Mouse (Mus musculus): ENCODE measurements around the gene Limd2. TPM values are rescaled to one million over a fixed set of nuclear protein-coding genes. Genes with fewer than 3 reads are reported as not detected.
"Not testable (repeated sequence)": the region's sequence is repeated elsewhere in the genome, so short reads cannot be mapped to it uniquely, and the experiment has no call there.

The Limd2 gene
- total RNA-seq, 2 experiments from 2014 or later: 98.5 to 104 TPM

DNA sequence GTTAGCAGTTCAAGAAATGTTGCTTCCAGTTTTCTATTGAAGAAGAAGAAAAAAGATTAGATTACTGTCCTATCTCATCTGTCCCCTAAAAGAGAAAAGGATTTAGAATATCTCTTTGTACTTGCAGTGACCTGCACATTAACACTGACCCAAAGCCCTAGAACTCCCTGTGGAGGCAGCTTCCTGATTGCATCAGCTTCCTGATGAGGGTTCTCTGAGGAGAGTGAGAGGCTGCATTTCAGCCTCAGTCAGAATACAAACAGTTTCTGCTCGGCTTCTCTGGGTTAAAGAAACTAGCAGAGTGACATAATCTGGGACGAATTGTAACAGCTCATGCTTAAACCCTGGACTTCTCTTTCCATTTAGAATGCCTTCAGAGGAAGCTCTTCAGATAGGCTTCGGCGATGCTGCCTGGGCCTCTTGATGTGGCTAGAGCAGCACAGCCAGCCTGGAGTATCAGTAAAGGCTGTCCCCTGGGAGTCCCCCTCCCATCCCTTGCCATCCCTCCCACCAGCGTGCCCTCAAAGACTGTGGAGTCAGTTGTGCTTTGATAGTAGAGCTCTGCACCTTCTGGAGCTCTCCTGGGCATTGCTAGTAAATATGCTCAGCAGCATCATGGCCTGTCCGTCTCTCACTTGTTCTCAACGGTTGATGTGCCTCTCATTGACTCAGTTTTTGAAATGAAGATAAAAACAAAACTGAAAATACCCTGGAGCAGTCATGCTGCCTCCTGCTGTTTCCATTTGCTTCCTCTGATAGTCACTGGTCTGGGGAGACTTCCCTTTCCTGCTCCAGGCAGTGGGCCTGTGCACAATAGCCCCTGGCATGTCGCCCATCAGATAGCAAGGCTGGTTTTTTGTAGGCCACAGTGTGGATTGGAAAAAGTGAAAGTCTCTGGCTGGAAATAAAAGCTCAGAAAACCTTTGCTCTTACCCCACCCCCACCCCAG lies 25.8 kb downstream of the Limd2 start:
- DNase-seq (ENCODE audit: low spot score in 2 of 2): no peak

DNA sequence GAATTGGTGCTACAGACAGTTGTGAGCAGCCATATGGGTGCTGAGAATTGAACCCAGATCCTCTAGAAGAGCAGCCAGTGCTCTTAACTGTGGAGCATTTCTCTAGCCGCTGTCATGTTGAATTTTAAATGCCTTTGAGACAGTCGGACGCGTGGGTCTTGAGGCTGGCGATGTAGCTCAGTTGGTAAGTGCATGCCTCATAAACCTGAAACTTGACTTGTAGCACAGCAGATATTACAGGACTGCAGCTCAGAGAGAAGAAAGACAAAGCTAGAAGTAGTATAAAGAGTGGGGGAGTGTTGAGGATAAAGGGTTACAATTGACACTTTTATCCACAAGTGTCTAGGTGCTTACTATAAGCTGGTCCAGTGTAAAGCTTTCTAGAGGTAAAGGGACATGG lies 28.1 kb downstream of the Limd2 start:
- intact Hi-C loops (cut with DNase I): no loop called here
- DNase-seq (ENCODE audit: low spot score in 2 of 2): no peak

More for the DNA sequence above, 25.8 kb downstream of the Limd2 start:
- intact Hi-C loops (cut with DNase I): no loop called here

DNA sequence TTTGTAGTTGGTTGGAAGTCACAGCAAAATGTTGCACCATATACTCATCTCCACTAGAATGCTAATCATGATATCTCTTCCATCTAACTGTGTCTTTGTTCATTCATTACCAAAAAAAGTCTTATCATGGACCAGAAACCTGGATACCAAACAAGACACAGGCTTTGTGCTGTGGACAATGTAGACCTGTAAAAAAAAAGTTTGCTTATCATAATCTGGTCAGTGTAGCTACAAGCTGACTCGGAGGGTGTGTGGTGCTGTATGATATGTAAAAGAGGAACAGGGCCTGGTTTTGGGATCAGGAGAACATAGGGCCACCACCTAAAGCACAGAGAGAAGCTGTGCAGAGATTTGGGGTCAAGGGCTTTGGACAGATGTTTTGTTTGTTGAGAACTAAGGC lies 31.2 kb downstream of the Limd2 start:
- no peak for DNase-seq (ENCODE audit: low spot score in 2 of 2)
- intact Hi-C loops (cut with DNase I): no loop called here

DNA sequence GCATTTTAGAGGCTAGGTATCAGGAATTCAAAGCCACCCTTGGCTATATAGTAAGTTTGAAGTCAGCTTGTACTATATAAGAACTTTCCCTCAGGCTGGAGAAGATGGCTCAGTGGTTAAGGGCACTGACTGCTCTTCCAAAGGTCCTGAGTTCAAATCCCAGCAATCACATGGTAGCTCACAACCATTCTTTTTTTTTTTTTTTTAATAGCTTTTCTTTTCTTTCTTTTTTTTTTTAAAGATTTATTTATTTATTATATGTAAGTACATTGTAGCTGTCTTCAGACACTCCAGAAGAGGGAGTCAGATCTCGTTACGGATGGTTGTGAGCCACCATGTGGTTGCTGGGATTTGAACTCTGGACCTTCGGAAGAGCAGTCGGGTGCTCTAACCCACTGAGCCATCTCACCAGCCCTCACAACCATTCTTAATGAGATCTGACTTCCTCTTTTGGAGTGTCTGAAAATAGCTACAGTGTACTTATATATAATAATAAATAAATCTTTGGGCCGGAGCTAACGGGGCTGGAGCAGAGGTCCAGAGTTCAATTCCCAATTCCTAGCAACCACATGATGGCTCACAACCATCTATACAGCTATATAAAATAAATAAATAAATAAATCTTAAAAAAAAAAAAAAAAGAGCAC lies 33.8 kb downstream of the Limd2 start:
- intact Hi-C loops (cut with DNase I); DNase-seq (ENCODE audit: low spot score in 2 of 2): not testable (repeated sequence)

DNA sequence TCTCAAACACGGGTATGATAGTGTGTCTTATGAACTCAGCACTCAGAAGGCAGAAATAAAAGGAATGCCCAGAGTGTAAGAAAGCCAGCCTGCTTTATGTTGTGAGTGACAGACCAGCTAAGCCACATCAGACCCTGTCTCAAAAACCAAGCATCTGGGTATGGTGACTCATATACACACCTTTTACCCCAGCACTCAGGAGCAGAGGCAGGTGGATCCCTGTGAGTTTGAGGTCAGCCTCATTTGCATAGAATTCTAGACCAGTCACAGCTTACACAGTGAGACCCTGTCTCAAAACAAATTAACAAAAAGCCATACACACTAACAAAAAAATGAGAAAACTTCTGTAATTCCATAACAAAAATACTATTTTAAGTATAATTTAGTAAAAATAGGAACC lies 34.8 kb downstream of the Limd2 start:
- intact Hi-C loops (cut with DNase I): no loop called here
- no peak for DNase-seq (ENCODE audit: low spot score in 2 of 2)

DNA sequence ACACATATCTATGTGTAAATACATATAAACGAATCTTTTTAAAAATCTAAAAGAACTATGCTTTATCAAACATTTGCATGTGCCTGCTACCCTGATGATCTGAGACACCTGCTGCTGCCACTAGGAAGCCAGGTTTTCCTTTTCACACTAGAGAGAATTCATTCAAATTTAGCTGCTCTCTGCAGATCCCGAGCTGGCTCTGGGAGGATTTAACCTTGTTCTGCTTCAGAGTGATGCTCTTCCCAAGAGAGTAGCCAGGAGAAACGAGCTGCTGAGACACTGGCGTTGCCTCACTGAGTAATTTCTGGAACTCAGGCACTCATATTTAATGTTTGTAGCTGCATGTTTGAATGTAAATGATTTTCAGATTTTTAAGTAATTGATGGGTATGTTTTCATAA lies 35.9 kb downstream of the Limd2 start:
- no peak for DNase-seq (ENCODE audit: low spot score in 2 of 2)

DNA sequence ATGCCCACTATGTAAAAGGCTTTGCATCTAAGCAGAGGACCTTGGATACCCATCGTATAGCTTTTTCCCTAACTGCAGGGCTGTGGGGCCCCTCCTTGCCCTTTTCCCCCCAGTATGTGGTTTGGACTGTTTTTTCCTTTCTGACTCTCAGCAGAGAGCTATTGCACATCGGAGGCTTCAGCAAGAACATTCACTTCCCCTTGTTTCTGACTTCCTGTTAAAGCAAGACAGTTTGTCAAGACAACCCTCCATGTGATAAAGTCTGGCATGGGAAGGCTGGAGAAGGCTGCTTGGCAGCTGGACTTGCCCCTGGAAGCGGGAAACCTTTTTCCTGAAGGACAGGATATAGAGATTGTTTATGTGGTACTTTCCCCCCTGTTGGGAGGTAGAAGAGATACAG lies 37.9 kb downstream of the Limd2 start:
- no peak for DNase-seq (ENCODE audit: low spot score in 2 of 2)
- intact Hi-C loops (cut with DNase I): no loop called here

More for the DNA sequence above, 35.9 kb downstream of the Limd2 start:
- intact Hi-C loops (cut with DNase I): no loop called here

DNA sequence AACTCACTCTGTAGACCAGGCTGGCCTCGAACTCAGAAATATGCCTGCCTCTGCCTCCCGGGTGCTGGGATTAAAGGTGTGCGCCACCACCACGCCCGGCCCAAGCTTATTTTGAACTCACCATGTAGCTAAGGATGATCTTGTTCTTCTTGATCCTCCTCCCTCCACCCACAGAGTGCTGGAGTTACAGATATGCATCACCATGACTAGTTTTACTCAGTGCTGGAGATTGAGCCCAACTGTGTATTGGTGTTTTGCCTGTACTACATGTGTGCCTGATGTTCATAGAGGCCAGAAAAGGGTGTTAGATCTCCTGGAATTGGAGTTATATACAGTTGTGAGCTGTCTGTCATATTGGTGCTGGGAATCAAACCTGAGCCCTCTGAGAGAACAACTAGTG lies 38.4 kb downstream of the Limd2 start:
- no peak for DNase-seq (ENCODE audit: low spot score in 2 of 2)
- intact Hi-C loops (cut with DNase I): no loop called here

DNA sequence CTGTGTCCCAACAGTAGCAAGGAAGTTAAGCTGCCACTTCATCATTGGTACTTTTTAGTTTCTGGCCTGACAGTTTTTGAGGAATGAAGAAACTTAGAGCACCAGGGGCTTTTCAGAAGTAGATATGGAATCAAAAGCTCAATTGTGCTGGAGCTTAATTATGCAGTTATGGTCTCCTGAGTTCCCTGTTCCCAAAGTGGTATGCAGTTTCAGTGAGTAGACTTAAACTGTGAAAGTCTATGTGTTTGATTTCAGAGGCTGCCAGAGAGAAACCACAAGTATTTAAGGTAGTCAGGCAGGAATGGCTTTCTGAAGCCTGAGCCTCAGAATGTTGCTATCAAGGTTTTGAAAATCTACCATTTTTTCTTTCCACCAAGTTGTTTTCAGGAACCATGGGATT lies 49.0 kb downstream of the Limd2 start:
- no peak for DNase-seq (ENCODE audit: low spot score in 2 of 2)
- intact Hi-C loops (cut with DNase I): no loop called here

Other genes with a start within 250 kb of the Limd2 start
- gene Cyb561, start 207.5 kb downstream of the Limd2 start, total RNA-seq (2021): 10 to 100 TPM; 81.8 to 88.9 TPM
- gene Ace, start 192.9 kb downstream of the Limd2 start, total RNA-seq (2021): 10 to 100 TPM in 1 of 2 experiments, 1 to 10 TPM in 1; 9.2 to 11.5 TPM
- gene Ace3, start 166.2 kb downstream of the Limd2 start, total RNA-seq (2021): not detected
- 1 to 10 TPM; 2.1 to 2.2 TPM for gene Kcnh6, start 152.7 kb downstream of the Limd2 start, total RNA-seq (2021)
- 100 to 1,000 TPM; 144 to 147 TPM for gene Dcaf7, start 124.0 kb downstream of the Limd2 start, total RNA-seq (2021)
- gene Taco1, start 94.8 kb downstream of the Limd2 start, total RNA-seq (2021): 10 to 100 TPM; 17.2 to 20.3 TPM
- 10 to 100 TPM; 26.9 to 28.4 TPM for gene Map3k3, start 76.2 kb downstream of the Limd2 start, total RNA-seq (2021)
- gene Gm10840, start within 50 bp of the Limd2 start, total RNA-seq (2021): not detected
- gene Strada, start 41.3 kb upstream of the Limd2 start, total RNA-seq (2021): 10 to 100 TPM; 26.6 to 31.2 TPM
- gene Ccdc47, start 55.5 kb upstream of the Limd2 start, total RNA-seq (2021): 10 to 100 TPM; 79.5 to 86.6 TPM
- 10 to 100 TPM; 63.0 to 68.0 TPM for gene Ddx42, start 56.1 kb upstream of the Limd2 start, total RNA-seq (2021)
- 10 to 100 TPM; 26.0 to 29.8 TPM for gene Ftsj3, start 95.2 kb upstream of the Limd2 start, total RNA-seq (2021)
- gene Psmc5, start 95.3 kb upstream of the Limd2 start, total RNA-seq (2021): 100 to 1,000 TPM; 183 to 198 TPM
- 10 to 100 TPM; 17.2 to 20.6 TPM for gene Smarcd2, start 112.1 kb upstream of the Limd2 start, total RNA-seq (2021)
- gene Tcam1, start 115.8 kb upstream of the Limd2 start, total RNA-seq (2021): under 1 TPM; 0.15 to 0.25 TPM
- gene Gh, start 141.0 kb upstream of the Limd2 start, total RNA-seq (2021): not detected
- under 1 TPM; 0.27 to 0.34 TPM for gene Cd79b, start 153.9 kb upstream of the Limd2 start, total RNA-seq (2021)
- not detected for gene Scn4a, start 192.4 kb upstream of the Limd2 start, total RNA-seq (2021)
- gene Prr29, start 204.6 kb upstream of the Limd2 start, total RNA-seq (2021): not detected
- gene Icam2, start 227.2 kb upstream of the Limd2 start, total RNA-seq (2021): 1 to 10 TPM; 3.1 to 4.1 TPM

Measured in left cerebral cortex, postnatal 36 days (tissue).